In the genomic region with DNA sequence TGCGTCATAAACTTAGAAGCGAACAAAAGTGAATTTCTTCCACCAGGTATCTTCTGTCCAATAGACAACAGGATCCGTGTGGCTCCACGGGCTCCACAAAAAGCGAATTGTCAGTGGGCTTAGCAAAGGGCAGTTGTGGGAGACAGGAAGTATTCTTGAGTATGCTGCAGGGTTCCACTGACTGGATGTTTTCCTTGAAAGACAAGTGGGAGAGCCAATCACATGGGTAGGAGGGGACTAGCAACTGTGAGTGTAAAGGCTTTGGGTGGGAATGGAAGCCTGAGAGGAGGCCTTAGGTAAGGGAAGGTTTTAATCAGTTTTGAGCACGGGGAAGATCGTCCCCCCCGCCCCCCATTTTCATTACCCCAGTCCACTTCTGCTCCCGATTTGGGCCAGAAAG, we compare ENCODE assay signal across 7 mouse cellular contexts. TPM values are rescaled to one million over a fixed set of nuclear protein-coding genes. Genes with fewer than 3 reads are reported as not detected.
DNase-seq lines count a peak whose midpoint lies in the region; ATAC-seq lines count a peak whose summit lies in the region.

No protein-coding gene starts in this region.

- WGBS in neural tube, embryonic 11.5 days: 76% methylated on average over 9 of the region's 9 CpGs
- 68% methylated on average over 9 of the region's 9 CpGs for WGBS in hindbrain, embryonic 16.5 days
- WGBS in neural tube, embryonic 12.5 days: 75% methylated on average over 9 of the region's 9 CpGs

- H3K9ac ChIP-seq in neural tube, embryonic 11.5 days (ENCODE audit: low read length): no peak overlapping the region; the same call in 1 of the 2 replicates
- no peak overlapping the region for H3K9ac ChIP-seq in hindbrain, embryonic 16.5 days (ENCODE audit: low read depth, low read length)
- H3K9ac ChIP-seq in neural tube, embryonic 12.5 days: no peak overlapping the region

- H3K36me3 ChIP-seq in neural tube, embryonic 11.5 days (ENCODE audit: control insufficient read depth, insufficient read depth, low read length): no peaks in the 10 kb centered on the region
- H3K36me3 ChIP-seq in hindbrain, embryonic 16.5 days (ENCODE audit: control insufficient read depth, insufficient read depth, low read length): no peaks in the 10 kb centered on the region
- H3K36me3 ChIP-seq in neural tube, embryonic 12.5 days: no peaks in the 10 kb centered on the region

- no peak overlapping the region for H3K4me2 ChIP-seq in neural tube, embryonic 11.5 days (ENCODE audit: low read depth)
- H3K4me2 ChIP-seq in hindbrain, embryonic 16.5 days (ENCODE audit: low read length): no peak overlapping the region
- no peak overlapping the region for H3K4me2 ChIP-seq in neural tube, embryonic 12.5 days (replicated peaks)

- no peak overlapping the region for H3K27ac ChIP-seq in neural tube, embryonic 11.5 days (ENCODE audit: low read depth, low read length)
- H3K27ac ChIP-seq in hindbrain, embryonic 16.5 days (ENCODE audit: low read depth, low read length): no peak overlapping the region
- H3K27ac ChIP-seq in neural tube, embryonic 12.5 days: no peak overlapping the region

- ATAC-seq in neural tube, embryonic 11.5 days (ENCODE audit: insufficient read depth, low FRiP score, low TSS enrichment): peak; percentile 72; the same call in 1 of the 2 replicates
- peak; percentile 88; the same call in 1 of the 2 replicates for ATAC-seq in hindbrain, embryonic 16.5 days
- ATAC-seq in neural tube, embryonic 12.5 days (ENCODE audit: low FRiP score, low read depth): peak; percentile 63
- ATAC-seq in activated CD4-positive, CD25-positive, alpha-beta regulatory T cell, adult 4 months: no peak

- no peaks in the 10 kb centered on the region for H3K9me3 ChIP-seq in neural tube, embryonic 11.5 days (ENCODE audit: control insufficient read depth, low read length)
- no peaks in the 10 kb centered on the region for H3K9me3 ChIP-seq in hindbrain, embryonic 16.5 days (ENCODE audit: control insufficient read depth, low read length)
- no peaks in the 10 kb centered on the region for H3K9me3 ChIP-seq in neural tube, embryonic 12.5 days

- H3K27me3 ChIP-seq in neural tube, embryonic 11.5 days (ENCODE audit: control insufficient read depth, insufficient read depth, low read length): no peaks in the 10 kb centered on the region
- no peaks in the 10 kb centered on the region for H3K27me3 ChIP-seq in hindbrain, embryonic 16.5 days (replicated peaks; ENCODE audit: control insufficient read depth, insufficient read depth, low read length)
- no peaks in the 10 kb centered on the region for H3K27me3 ChIP-seq in neural tube, embryonic 12.5 days (replicated peaks)

- no peaks in the 10 kb centered on the region for H3K4me1 ChIP-seq in neural tube, embryonic 11.5 days (ENCODE audit: control insufficient read depth, insufficient read depth, low read length)
- no peaks in the 10 kb centered on the region for H3K4me1 ChIP-seq in hindbrain, embryonic 16.5 days (ENCODE audit: control insufficient read depth, insufficient read depth, low read depth, low read length)
- no peaks in the 10 kb centered on the region for H3K4me1 ChIP-seq in neural tube, embryonic 12.5 days

- no peak overlapping the region for H3K4me3 ChIP-seq in neural tube, embryonic 11.5 days (ENCODE audit: low read depth, low read length)
- H3K4me3 ChIP-seq in hindbrain, embryonic 16.5 days (ENCODE audit: low read length): no peak overlapping the region
- no peak overlapping the region for H3K4me3 ChIP-seq in neural tube, embryonic 12.5 days

- peak; percentile 13 for DNase-seq in neural tube, embryonic 11.5 days (ENCODE audit: low spot score)
- no peak for DNase-seq in neural tube, embryonic 10.5 days (ENCODE audit: extremely low spot score, low spot score)
- DNase-seq in embryo, embryonic 11 days: peak; percentile 61
- no peak for DNase-seq in adipocyte (ENCODE audit: low spot score)

RNA-seq across cellular contexts. Expression of gene Mfap5, which starts 16.9 kb away (rescaled TPM):
- 0.42 and 0.84 TPM in 2 replicates for polyA plus RNA-seq in neural tube, embryonic 11.5 days (2014; fragmentation: Nextera tagmentation; extraction: Ambion mirVana)
- 3.6 and 3.9 TPM in 2 replicates for polyA plus RNA-seq in hindbrain, embryonic 16.5 days (2015; fragmentation: Nextera tagmentation; extraction: Ambion mirVana)
- polyA plus RNA-seq in neural tube, embryonic 12.5 days (2016; fragmentation: Nextera tagmentation; extraction: Ambion mirVana): 1.6 and 2.1 TPM in 2 replicates
- polyA plus RNA-seq in activated CD4-positive, CD25-positive, alpha-beta regulatory T cell, adult 4 months (2017; shearing (Covaris generic)): not detected

RNA-seq across cellular contexts. Expression of gene Rimklb, which starts 24.0 kb away (rescaled TPM):
- polyA plus RNA-seq in neural tube, embryonic 11.5 days (2014; fragmentation: Nextera tagmentation; extraction: Ambion mirVana): 68.3 and 75.3 TPM in 2 replicates
- polyA plus RNA-seq in hindbrain, embryonic 16.5 days (2015; fragmentation: Nextera tagmentation; extraction: Ambion mirVana): 105 and 116 TPM in 2 replicates
- polyA plus RNA-seq in neural tube, embryonic 12.5 days (2016; fragmentation: Nextera tagmentation; extraction: Ambion mirVana): 78.8 and 89.6 TPM in 2 replicates
- polyA plus RNA-seq in activated CD4-positive, CD25-positive, alpha-beta regulatory T cell, adult 4 months (2017; shearing (Covaris generic)): under 1 TPM; 0.32 to 0.42 TPM

RNA-seq across cellular contexts. Expression of gene Aicda, which starts 31.0 kb away (rescaled TPM):
- not detected in 2 replicates for polyA plus RNA-seq in neural tube, embryonic 11.5 days (2014; fragmentation: Nextera tagmentation; extraction: Ambion mirVana)
- 0.33 and 0.54 TPM in 2 replicates for polyA plus RNA-seq in hindbrain, embryonic 16.5 days (2015; fragmentation: Nextera tagmentation; extraction: Ambion mirVana)
- polyA plus RNA-seq in neural tube, embryonic 12.5 days (2016; fragmentation: Nextera tagmentation; extraction: Ambion mirVana): 0.08 and 0.29 TPM in 2 replicates
- 1 to 10 TPM; 2.0 to 4.3 TPM for polyA plus RNA-seq in activated CD4-positive, CD25-positive, alpha-beta regulatory T cell, adult 4 months (2017; shearing (Covaris generic))

Comparison
In these comparisons a context has a peak if more than half of its experiments do, and no peak if none do; other contexts are left out.
1. DNase-seq: peak in neural tube, embryonic 11.5 days (single experiment) and embryo, embryonic 11 days (single experiment); none in neural tube, embryonic 10.5 days (single experiment) and adipocyte (single experiment).
2. RNA of gene Rimklb, which starts 24.0 kb away (polyA plus RNA-seq): 105 to 116 TPM in hindbrain, embryonic 16.5 days, 78.8 to 89.6 TPM in neural tube, embryonic 12.5 days and 68.3 to 75.3 TPM in neural tube, embryonic 11.5 days; 0.32 to 0.42 TPM in activated CD4-positive, CD25-positive, alpha-beta regulatory T cell, adult 4 months; every median in the first group is over 10 times any median in the second.